Mouse (Mus musculus) kidney, postnatal 14 days (tissue): ENCODE data around the gene Apof.

Source experiments
- DNase-seq: peaks from one replicate; pipeline ENCODE4 v3.0.0; 2022; ENCODE audit warnings: mixed read lengths

Apof gene

GRCm38 (mm10) chr10:128268371-128268770 lies at the start of gene Apof:
Apof (plus strand) TSS chr10:128268671.
- no peak for DNase-seq

GRCm38 (mm10) chr10:128221533-128222286 lies 46.8 kb upstream of the Apof start:
- no peak for DNase-seq

DNA sequence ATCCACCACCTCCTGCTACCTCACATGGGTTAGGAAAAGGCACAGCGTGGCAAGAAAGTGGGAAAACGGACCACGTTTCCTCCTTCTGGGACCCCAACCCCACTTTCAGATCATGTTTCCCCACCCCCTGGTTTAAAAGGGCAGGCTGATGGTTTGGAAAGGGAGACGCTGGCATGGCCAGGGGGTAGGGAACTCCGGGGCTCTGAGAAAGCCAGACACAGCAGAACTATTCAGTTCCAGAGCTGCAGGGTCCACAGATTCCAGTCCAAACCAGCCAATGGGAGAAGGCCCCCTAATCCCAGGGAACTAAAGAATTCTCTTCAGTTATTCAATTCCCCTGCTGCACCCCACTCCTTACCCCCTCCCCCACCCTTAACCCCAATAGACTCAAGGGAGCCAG lies 43.4 kb upstream of the Apof start:
- no peak for DNase-seq

- DNase-seq, result no peak
Observed at GRCm38 (mm10) chr10:128225538-128225937, 42.9 kb upstream of the Apof start, which contains the start of gene Mip. Mip (plus strand) TSS chr10:128225838.

- no peak for DNase-seq
Observed at GRCm38 (mm10) chr10:128227592-128227991, 40.9 kb upstream of the Apof start.

DNA sequence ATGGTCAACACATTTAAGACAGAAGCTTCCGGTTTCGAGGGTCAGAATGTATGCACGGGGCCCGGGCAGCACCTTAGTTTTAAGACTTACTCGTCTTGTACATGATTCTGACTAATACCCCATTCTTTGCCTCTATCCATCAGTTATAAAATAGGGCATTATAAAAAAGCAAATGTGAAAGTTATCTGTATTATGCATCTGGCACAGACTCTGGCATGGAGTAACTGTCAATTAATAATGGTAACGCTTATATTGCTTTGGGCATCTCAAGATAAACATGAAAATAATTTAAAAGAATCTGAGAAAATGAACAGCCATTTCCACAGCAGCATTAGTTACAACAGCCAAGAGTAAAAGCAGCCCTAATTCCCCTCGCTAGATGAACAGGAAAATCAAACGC lies 40.5 kb upstream of the Apof start:
- no peak for DNase-seq

GRCm38 (mm10) chr10:128230582-128230981 lies 37.9 kb upstream of the Apof start:
- DNase-seq, result no peak

- DNase-seq, result no peak
Observed at GRCm38 (mm10) chr10:128231146-128231545, 37.3 kb upstream of the Apof start.

GRCm38 (mm10) chr10:128231697-128232419 lies 36.6 kb upstream of the Apof start, which contains the start of gene Timeless:
Timeless (plus strand) TSS chr10:128232065.
- DNase-seq, result peak; percentile 92

DNA sequence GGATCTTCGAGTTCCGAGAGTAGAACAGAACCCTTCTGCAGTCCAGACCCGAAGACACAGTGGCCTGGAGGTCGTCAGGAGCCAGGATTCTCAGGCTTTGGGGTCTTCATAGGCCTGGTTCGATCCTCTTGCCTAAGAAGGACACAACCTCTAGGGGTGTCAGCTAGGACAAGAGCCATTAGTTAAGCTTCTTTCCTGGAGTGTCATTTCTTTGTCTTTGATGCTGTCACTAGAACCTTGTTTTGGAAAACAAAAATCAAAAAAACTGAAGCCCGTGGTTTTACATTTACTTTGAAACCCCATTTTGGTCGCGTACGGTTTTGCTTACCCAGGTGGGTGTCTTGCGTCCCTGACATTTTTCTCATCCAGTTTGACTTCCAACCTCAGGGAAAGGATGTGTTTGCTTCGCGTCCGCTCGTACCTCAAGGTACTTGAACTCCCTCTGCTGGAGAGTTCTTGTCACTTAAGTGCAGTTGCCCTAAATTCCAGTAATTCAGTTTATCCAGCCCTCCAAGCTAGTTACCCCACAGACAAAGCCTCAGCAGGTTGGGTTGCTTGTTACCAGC lies 36.0 kb upstream of the Apof start:
- DNase-seq, result peak; percentile 79

DNA sequence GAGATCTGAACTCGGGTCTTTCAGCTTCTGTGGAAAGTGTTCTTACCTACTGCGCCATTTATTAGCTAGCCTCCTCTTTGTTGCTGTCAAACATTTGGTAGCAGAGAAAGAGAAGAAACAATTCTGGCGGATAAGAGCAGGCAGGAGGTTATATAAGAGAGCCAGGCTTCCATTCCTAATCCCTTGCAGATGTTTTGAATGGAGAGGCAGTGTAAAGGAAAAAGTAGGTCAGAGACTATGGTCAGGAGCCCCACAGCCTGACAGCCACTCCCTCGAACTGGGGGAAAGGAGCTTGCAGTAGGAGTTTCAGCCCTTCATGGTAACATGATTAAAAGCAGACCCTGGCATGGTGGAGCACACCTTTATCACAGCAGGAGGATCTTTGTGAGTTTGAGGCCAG lies 32.1 kb upstream of the Apof start:
- no peak for DNase-seq

DNA sequence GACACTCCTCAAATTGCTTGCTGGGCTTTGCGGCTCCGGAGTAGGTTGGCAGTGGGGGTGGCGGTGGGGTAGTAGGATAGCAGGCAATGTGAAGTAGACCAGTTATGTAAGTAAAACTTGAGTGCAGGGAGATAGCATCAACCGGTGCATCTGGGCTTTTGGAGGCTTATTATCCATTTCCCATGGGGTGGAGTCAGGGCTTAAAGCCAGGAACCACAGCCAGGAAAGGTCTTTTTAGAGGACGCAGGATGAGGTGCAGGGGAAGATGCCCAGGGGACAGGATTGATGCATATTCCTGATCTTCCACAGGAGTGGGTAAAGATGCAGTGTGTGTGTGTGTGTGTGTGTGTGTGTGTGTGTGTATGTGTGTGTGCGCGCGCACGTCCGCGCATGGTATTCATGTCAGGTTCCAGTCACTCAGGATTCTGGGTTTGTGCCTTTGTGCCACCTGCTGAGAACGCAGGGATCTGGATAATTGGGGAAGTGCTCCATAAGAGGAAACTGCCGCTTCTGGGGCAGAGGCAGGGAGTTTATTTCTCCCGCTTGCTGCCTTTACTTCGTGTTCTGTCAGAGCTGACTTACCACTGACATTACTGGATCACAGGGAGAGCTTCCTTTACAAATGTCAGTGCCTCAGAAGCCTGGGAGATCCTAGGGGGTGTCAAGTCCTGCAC lies 30.5 kb upstream of the Apof start:
- peak; percentile 20 for DNase-seq

DNA sequence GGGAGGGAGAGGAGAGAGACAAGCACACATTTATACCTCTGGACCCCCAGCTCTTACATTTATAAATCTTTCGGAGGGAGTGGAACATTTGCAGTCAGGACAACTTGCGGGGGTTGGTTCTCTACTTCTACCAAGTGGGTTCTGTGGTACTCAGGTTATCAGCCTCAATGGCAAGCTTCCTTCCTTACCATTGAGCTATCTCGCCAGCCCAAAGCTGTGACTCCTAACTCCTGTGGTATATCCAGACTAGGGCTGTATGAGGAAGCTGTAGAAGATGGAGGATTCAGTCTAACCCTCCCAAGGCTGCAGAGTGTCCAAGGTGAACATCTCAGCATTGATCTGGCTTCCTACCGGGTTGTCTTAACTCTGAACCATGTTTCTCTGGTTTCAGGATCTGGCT lies 29.3 kb upstream of the Apof start:
- DNase-seq, result no peak

DNA sequence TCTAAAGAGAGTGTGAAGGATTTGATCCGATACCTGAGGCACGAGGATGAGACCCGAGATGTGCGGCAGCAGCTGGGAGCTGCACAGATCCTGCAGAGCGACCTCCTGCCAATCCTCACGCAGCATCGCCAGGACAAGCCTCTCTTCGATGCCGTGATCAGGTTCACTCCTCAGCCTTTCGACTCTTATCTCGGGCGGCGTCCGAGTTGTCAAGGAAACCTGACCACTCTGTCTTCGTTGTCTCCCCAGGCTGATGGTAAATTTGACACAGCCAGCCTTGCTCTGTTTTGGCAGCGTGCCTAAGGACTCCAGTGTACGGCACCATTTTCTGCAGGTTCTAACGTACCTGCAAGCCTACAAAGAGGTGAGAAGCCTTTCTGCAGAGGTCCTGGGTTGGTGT lies 28.3 kb upstream of the Apof start:
- DNase-seq, result no peak

GRCm38 (mm10) chr10:128243252-128243651 lies 25.2 kb upstream of the Apof start:
- DNase-seq, result no peak

GRCm38 (mm10) chr10:128244121-128244520 lies 24.4 kb upstream of the Apof start:
- DNase-seq, result no peak

- peak; percentile 73 for DNase-seq
Observed at GRCm38 (mm10) chr10:128247020-128247732, 21.3 kb upstream of the Apof start.

- DNase-seq, result no peak
Observed at GRCm38 (mm10) chr10:128250565-128250964, 17.9 kb upstream of the Apof start.

- no peak for DNase-seq
Observed at GRCm38 (mm10) chr10:128253677-128254255, 14.7 kb upstream of the Apof start, which contains the start of gene Apon. Apon (plus strand) TSS chr10:128254096.

DNA sequence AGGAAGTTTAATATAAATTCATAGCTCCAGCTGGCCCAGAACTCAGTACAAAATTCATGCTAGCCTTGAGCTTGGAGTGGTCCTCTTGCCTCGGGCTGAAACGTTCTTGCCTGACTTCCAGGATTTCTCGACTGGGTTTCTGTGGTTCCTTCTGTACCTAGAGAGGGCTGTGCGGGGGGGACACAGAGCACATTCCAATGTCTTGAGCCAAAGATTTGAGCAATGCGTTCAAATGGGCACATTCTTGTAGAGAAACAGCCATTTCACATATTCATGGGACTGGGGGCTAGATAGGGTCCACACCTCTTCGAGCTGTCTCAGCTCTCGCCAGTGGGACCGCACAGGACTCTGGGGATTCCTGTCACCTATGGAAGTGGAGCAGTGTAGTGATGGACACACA lies 12.5 kb upstream of the Apof start:
- no peak for DNase-seq

DNA sequence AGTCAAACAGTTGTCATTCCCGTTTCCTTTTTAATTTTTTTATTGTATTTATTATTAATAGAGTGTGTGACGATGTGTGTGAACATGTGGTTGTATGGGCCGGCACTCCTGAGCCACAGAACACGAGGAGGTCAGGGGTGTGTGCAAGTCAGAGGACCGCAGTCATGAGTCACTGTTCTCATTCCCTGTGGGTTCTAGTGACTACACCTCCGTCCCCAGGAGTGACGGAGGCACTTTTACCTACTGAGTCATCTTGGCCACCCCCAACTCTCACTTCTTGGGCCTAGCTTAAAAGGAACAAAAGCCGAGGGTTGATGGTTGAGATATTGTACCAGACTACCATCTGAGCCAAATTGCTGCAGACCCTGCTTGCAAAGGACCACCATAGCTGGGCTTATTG lies 12.1 kb upstream of the Apof start:
- DNase-seq, result no peak

GRCm38 (mm10) chr10:128258953-128259352 lies 9.5 kb upstream of the Apof start:
- no peak for DNase-seq
